Mouse (Mus musculus) liver, embryonic 18 days (tissue): ENCODE results near the gene Fbxw19. TPM values are rescaled to one million over a fixed set of nuclear protein-coding genes. Genes with fewer than 3 reads are reported as not detected.

Experiments used
- polyA plus RNA-seq: library from polyadenylated mRNA; depleted of rRNA; stranded (reverse); fragments of >200 nt; gene quantifications from 2 replicates; pipeline ENCODE4 v1.2.3, GENCODE M21; 2012; rRNA removed

Fbxw19 gene
- polyA plus RNA-seq, result not detected in 2 replicates

DNA sequence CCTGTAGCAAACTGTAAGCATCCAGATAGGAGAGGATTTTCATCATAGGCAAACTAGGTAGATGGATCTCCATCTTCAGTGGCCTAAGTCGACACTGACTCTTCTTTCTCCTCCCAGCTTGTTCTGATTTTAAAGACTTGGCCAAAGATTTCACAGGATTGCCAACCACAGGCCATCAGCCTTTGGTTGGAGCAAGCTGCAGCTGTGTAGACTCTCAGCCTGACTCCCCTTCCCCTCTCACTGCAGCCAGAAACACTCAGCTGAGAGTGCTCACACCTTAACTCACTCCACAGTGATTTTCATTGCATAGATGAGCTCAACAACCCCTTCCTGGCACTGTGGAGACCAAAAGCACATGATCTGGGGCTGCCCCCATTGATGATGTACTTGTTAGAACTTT is at the start of gene Fbxw19:
Gene Fbxw19, minus strand, starts transcription at position 101 of the 400 bp plus-strand sequence.

DNA sequence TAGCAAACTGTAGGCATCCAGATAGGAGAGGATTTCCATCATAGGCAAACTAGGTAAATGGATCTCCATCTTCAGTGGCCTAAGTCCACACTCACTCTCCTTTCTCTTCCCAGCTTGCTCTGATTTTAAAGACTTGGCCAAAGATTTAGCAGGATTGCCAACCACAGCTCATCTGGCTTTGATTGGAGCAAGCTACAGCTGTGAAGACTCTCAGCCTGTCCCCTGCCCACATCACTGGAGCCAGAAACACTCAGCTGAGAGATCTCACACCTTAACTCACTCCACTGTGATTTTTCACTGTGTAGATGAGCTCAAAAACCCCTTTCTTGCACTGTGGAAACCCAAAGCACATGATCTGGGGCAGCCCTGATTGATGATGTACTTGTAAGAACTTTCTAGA is 46.6 kb downstream of the Fbxw19 start, which contains the start of gene Fbxw16:
Gene Fbxw16, minus strand, starts transcription at position 101 of the 400 bp plus-strand sequence.

Other genes starting within 250 kb of the Fbxw19 start
- 0.06 TPM in 1 of 2 replicates, not detected in the other for gene Fbxw14, start 208.2 kb downstream of the Fbxw19 start, polyA plus RNA-seq
- gene Fbxw28, start 156.2 kb downstream of the Fbxw19 start, polyA plus RNA-seq, result 0.02 TPM in 1 of 2 replicates, not detected in the other
- 0.01 and 0.04 TPM in 2 replicates for gene Fbxw22, start 91.6 kb downstream of the Fbxw19 start, polyA plus RNA-seq
- gene Fbxw16, start 46.7 kb downstream of the Fbxw19 start, polyA plus RNA-seq, result not detected in 2 replicates
- gene Fbxw15, start 72.4 kb upstream of the Fbxw19 start, polyA plus RNA-seq, result 0.03 and 0.10 TPM in 2 replicates
- gene Fbxw24, start 130.2 kb upstream of the Fbxw19 start, polyA plus RNA-seq, result not detected in 2 replicates
- gene Fbxw25, start 168.8 kb upstream of the Fbxw19 start, polyA plus RNA-seq, result not detected in 2 replicates
- 0.04 and 0.05 TPM in 2 replicates for gene Fbxw18, start 206.8 kb upstream of the Fbxw19 start, polyA plus RNA-seq